Mouse (Mus musculus): ENCODE results near the gene Zfp319. TPM values are rescaled to one million over a fixed set of nuclear protein-coding genes. Genes with fewer than 3 reads are reported as not detected.

Zfp319 gene
- polyA plus RNA-seq, 1 experiment from 2014 or later, result 6.6 TPM

DNA sequence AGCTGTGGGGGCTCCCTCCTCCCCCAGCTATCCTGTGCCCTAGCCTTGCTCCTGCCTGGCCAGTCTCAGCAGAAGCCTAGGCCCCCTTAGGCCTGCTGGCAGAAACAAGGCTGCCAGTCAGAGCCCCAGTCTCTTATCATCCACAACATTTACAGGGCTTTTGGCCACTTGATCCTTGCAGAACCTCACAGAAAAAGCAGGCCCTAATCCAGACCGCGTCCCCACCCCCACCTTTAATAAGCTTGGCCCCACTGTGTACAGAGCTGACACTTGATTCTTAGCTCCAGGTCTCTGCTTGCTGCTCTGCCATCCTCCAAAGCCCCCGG, 29.2 kb upstream of the Zfp319 start:
- Histone ChIP-seq H3K9me3 (replicated peaks; ENCODE audit: low read length) (no peaks in the 10 kb centered on the region), H3K27me3 (ENCODE audit: insufficient read depth, low read length) (no peaks in the 10 kb centered on the region), H3K4me1 (replicated peaks; ENCODE audit: insufficient read depth, low read length) (0 out of 2 replicates have a peak, but pooled peaks cover 4% of the 10 kb centered on the region), H3K36me3 (ENCODE audit: insufficient read depth, low read length) (no peaks in the 10 kb centered on the region), H3K4me2 (ENCODE audit: low read length) (no peak overlapping the region), H3K4me3 (replicated peaks; ENCODE audit: low read depth, low read length) (no peak overlapping the region), H3K27ac (no peak overlapping the region), H3K9ac (ENCODE audit: low read depth, low read length) (no peak overlapping the region)
- WGBS, result 69% methylated on average over 3 of the region's 3 CpGs
- DNase-seq (ENCODE audit: low spot score), result no peak
- ATAC-seq (replicated peaks; ENCODE audit: low FRiP score, low read depth), result no peak
- TF ChIP-seq CTCF (IDR thresholded peaks at IDR 0.05; ENCODE audit: low read depth), result no peak

DNA sequence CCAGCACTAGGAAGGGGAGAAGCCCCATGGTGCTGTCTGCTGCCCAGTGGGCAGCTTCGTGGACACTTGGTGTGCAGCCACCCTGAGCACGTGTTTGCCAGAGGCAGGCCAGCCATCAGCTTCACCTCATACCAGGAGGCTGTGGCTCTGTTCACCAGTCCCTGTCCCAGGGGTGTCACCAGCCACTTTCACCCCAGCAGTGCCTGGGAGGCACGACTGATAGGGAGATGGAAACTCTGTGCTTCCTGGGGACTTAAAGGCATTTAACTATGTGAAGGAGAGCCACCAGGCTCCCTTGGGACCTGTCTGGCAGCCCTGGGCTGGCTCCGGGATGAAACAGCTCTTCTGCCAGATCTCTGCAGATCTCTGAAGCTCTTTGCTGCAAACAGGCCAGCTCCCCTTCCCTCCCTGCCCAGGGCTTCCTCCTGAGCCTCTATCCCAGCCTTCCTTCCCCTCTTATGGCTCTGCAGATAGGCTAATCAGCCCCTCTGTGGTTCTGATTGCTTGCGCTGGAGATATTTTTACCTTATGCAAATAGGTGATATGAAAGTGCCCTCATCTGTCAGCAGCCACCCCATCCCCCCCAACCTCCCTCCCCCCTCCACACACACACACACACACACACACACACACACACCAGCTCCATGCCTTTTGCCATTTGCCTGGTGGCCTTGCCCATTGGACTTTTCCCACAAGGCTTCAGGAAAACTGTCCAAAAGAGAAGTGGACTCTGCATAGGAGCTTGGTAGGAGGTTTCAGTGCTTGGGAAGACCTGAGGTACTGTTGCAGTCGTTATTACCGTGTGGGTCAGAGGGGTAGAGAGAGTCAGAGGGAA, 28.6 kb upstream of the Zfp319 start:
- WGBS, result 53% methylated on average over 7 of the region's 7 CpGs
- no peak for ATAC-seq (replicated peaks; ENCODE audit: low FRiP score, low read depth)
- Histone ChIP-seq H3K4me3 (replicated peaks; ENCODE audit: low read depth, low read length) (no peak overlapping the region), H3K4me2 (ENCODE audit: low read length) (no peak overlapping the region), H3K36me3 (ENCODE audit: insufficient read depth, low read length) (no peaks in the 10 kb centered on the region), H3K27ac (no peak overlapping the region), H3K27me3 (ENCODE audit: insufficient read depth, low read length) (no peaks in the 10 kb centered on the region), H3K9me3 (replicated peaks; ENCODE audit: low read length) (no peaks in the 10 kb centered on the region), H3K9ac (ENCODE audit: low read depth, low read length) (no peak overlapping the region), H3K4me1 (replicated peaks; ENCODE audit: insufficient read depth, low read length) (0 out of 2 replicates have a peak, but pooled peaks cover 4% of the 10 kb centered on the region)
- TF ChIP-seq CTCF (IDR thresholded peaks at IDR 0.05; ENCODE audit: low read depth), result no peak
- DNase-seq (ENCODE audit: low spot score), result no peak

DNA sequence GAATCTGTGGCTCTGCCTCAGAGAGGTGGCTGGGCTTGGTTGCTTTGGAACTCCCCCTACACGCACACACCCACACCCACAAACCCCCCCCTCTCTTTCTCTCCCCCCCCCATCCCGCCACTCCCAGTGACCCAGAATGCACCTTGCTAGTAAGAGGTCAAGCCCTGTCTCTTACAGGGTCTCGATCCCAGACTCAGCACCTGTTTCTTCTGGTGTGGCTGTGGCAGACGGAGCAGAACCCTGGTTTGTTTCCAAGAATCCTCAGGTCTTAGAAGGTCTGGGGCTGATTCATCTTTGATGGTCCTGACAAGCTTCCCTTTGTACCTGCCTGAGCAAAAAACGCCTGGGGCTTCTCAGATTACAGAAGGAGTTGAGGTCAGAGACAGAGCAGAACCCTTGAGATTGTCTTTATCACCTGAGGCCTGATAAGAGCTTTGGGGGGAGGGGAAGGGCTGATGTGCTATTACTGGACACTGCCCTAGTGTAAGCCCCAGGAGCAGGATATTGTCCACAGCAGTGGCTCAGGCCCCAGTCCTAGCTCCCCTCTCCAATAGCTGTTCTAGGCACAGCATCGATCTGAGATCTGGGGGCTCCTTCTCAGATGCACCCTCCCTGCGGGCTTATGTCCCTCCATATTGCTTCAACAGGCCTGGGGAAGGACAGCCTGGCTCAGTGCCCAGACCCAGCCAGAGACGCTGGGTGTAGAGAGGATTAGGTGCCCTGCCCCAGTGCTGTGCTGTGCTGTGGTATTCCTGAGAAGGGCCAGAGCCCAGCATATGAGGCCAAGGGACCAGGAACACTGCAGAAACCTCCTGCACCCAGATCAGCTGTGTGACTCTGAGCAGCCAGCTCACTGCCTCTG, 27.0 kb upstream of the Zfp319 start:
- no peak overlapping the region for H3K4me3 ChIP-seq (replicated peaks; ENCODE audit: low read depth, low read length)
- no peak overlapping the region for H3K27ac ChIP-seq
- no peak overlapping the region for H3K9ac ChIP-seq (ENCODE audit: low read depth, low read length)
- ATAC-seq (replicated peaks; ENCODE audit: low FRiP score, low read depth), result no peak
- H3K9me3 ChIP-seq (replicated peaks; ENCODE audit: low read length), result no peaks in the 10 kb centered on the region
- DNase-seq (ENCODE audit: low spot score), result no peak
- no peak overlapping the region for H3K4me2 ChIP-seq (ENCODE audit: low read length)
- peaks cover 6% of the 10 kb centered on the region; the same call in 1 of the 2 replicates for H3K4me1 ChIP-seq (replicated peaks; ENCODE audit: insufficient read depth, low read length)
- no peak for TF ChIP-seq CTCF (IDR thresholded peaks at IDR 0.05; ENCODE audit: low read depth)
- H3K27me3 ChIP-seq (ENCODE audit: insufficient read depth, low read length), result no peaks in the 10 kb centered on the region
- H3K36me3 ChIP-seq (ENCODE audit: insufficient read depth, low read length), result no peaks in the 10 kb centered on the region
- WGBS, result 37% methylated on average over 8 of the region's 8 CpGs

DNA sequence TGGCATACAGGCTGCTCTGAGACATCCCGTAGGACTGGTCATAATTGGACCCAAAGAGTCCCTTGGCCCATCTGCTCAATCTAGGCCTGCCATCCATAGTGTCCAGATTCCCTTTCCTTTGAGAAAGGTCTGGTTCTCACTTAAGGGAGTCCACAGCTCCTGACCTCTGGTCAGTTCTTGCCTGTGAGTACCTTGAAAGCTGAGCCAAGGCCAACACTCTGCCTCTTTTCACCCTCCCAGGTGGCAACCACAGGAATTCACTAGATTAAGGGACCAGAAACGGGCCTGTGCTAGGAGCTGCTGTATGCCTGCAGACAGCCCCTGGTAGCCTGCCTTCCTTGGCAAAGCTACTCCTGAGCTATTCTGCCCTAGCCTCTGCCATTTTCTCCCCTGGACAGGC, 22.9 kb upstream of the Zfp319 start:
- H3K4me2 ChIP-seq (ENCODE audit: low read length), result no peak overlapping the region

DNA sequence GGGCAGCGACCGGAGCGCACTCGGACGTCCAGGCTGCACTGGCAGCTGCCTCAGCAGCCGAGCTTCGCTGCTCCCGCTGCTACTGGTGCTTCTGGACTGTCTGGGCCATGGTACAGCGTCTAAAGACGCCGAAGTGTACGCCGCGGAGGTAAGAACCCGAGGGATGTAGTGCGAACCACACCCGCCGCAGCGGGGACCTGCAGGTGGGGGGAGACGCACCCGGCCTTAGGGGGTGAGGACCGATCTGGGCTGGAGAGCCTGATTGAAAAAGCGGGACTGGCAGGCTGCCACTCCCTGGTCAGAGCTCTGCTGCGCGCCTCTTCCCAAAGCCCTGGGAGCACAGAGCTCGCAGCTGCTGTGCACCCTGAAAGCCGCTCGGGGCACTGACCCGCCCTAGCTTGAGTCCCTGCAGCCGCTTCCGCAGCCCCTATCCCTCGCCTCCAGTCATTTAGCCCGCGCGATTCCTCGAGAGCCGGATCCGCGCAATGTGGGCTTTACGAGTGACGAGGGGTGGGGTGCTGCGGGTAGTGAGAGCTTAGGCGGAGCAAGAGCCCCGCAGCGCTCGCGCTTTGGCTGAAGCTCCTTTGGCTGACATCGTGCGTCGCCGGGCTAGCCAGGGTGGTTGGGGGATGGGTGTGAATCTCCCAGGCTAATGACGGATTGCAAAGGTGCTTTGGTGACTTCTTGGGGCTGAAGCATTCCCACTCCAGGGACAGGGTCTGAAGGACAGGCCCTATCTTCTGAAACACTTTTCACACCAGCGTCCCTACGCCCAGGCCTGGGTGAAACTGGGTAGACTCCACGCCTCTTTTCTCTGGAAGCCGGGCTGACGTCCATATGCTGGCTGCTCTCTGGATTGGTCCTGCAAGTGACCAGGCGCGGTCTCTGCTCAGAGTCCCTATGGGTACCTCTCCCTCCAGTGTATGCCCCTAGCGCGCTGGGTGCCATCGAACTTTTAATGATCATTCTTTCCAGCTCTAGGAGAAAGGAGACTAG, 21.4 kb upstream of the Zfp319 start:
- no peak for TF ChIP-seq CTCF (IDR thresholded peaks at IDR 0.05; ENCODE audit: low read depth)
- DNase-seq (ENCODE audit: low spot score), result peak; percentile 45
- Histone ChIP-seq H3K9me3 (replicated peaks; ENCODE audit: low read length) (no peaks in the 10 kb centered on the region), H3K4me2 (ENCODE audit: low read length) (peak overlapping the region; percentile 98), H3K9ac (ENCODE audit: low read depth, low read length) (peak overlapping the region; percentile 69), H3K27ac (peak overlapping the region; percentile 47), H3K27me3 (ENCODE audit: insufficient read depth, low read length) (no peaks in the 10 kb centered on the region), H3K4me3 (replicated peaks; ENCODE audit: low read depth, low read length) (peak overlapping the region; percentile 71), H3K4me1 (replicated peaks; ENCODE audit: insufficient read depth, low read length) (peaks cover 29% of the 10 kb centered on the region; the same call in 1 of the 2 replicates), H3K36me3 (ENCODE audit: insufficient read depth, low read length) (no peaks in the 10 kb centered on the region)
- WGBS, result 3% methylated on average over 62 of the region's 62 CpGs
- peak; percentile 33 for ATAC-seq (replicated peaks; ENCODE audit: low FRiP score, low read depth)

More for the DNA sequence above, 22.9 kb upstream of the Zfp319 start:
- H3K9ac ChIP-seq (ENCODE audit: low read depth, low read length), result no peak overlapping the region
- no peak overlapping the region for H3K27ac ChIP-seq
- H3K4me1 ChIP-seq (replicated peaks; ENCODE audit: insufficient read depth, low read length), result peaks cover 25% of the 10 kb centered on the region; the same call in 1 of the 2 replicates
- DNase-seq (ENCODE audit: low spot score) (no peak), ATAC-seq (replicated peaks; ENCODE audit: low FRiP score, low read depth) (no peak)
- no peak for TF ChIP-seq CTCF (IDR thresholded peaks at IDR 0.05; ENCODE audit: low read depth)
- no peaks in the 10 kb centered on the region for H3K9me3 ChIP-seq (replicated peaks; ENCODE audit: low read length)
- no peak overlapping the region for H3K4me3 ChIP-seq (replicated peaks; ENCODE audit: low read depth, low read length)
- no peaks in the 10 kb centered on the region for H3K36me3 ChIP-seq (ENCODE audit: insufficient read depth, low read length)
- 88% methylated on average over 2 of the region's 2 CpGs for WGBS
- no peaks in the 10 kb centered on the region for H3K27me3 ChIP-seq (ENCODE audit: insufficient read depth, low read length)

Measured in kidney, postnatal 0 days (tissue).